Mouse (Mus musculus) hindbrain, embryonic 11.5 days (tissue): Measurements from ENCODE around the gene Mfsd6. TPM values are rescaled to one million over a fixed set of nuclear protein-coding genes. Genes with fewer than 3 reads are reported as not detected.
"Not testable (repeated sequence)": the region's sequence is repeated elsewhere in the genome, so short reads cannot be mapped to it uniquely, and the experiment has no call there.

Source experiments
- ATAC-seq: fragments of 200-750 bp; cut with Nextera tagmentation; 2 replicates; pipeline ENCODE4 v1.8.0; 2017; ENCODE audit warnings: mild to moderate bottlenecking, moderate TSS enrichment, moderate library complexity; ENCODE audit not compliant: low FRiP score
- DNase-seq: peaks from one replicate; pipeline ENCODE4 v3.0.0-alpha.2; 2015; ENCODE audit warnings: low spot score
- H3K27ac ChIP-seq: fragments of 300-500 bp; sonication (generic); 2 replicates; pipeline ENCODE4 v1.5.1; 2014; ENCODE audit warnings: mild to moderate bottlenecking, low read depth, low read length
- H3K27me3 ChIP-seq: fragments of 300-500 bp; sonication (generic); 2 replicates; pipeline ENCODE4 v1.6.1; 2014; ENCODE audit warnings: mild to moderate bottlenecking, low read length, moderate library complexity, mixed read lengths; ENCODE audit not compliant: control insufficient read depth, insufficient read depth
- H3K36me3 ChIP-seq: fragments of 300-500 bp; sonication (generic); 2 replicates; pipeline ENCODE4 v1.6.1; 2014; ENCODE audit warnings: mild to moderate bottlenecking, low read length, moderate library complexity, mixed read lengths; ENCODE audit not compliant: control insufficient read depth, insufficient read depth
- H3K4me1 ChIP-seq: fragments of 300-500 bp; sonication (generic); replicated peaks from 2 replicates; pipeline ENCODE4 v1.6.1; 2014; ENCODE audit warnings: low read length, mixed read lengths; ENCODE audit not compliant: control insufficient read depth, insufficient read depth
- H3K4me2 ChIP-seq: fragments of 300-500 bp; sonication (generic); replicated peaks from 2 replicates; pipeline ENCODE4 v1.6.1; 2014; ENCODE audit warnings: mild to moderate bottlenecking, low read depth, low read length
- H3K4me3 ChIP-seq: fragments of 300-500 bp; sonication (generic); 2 replicates; pipeline ENCODE4 v1.5.1; 2014; ENCODE audit warnings: low read depth, low read length
- H3K9ac ChIP-seq: fragments of 300-500 bp; sonication (generic); 2 replicates; pipeline ENCODE4 v1.6.1; 2014; ENCODE audit warnings: low read depth, low read length
- H3K9me3 ChIP-seq: fragments of 300-500 bp; sonication (generic); 2 replicates; pipeline ENCODE4 v1.6.1; 2016; ENCODE audit warnings: low read length; ENCODE audit not compliant: control insufficient read depth
- WGBS: fragments of 180-500 bp; shearing (Covaris S2); extraction: QIAGEN DNeasy Blood & Tissue Kit; methylation state at CpG from one replicate; pipeline ENCODE4 v1.1.7; 2014; 5-methylcytosine and 5-hydroxymethylcytosine counted together
- polyA plus RNA-seq: library from polyadenylated mRNA; unstranded; fragments of >200 nt; fragmentation: Nextera tagmentation; extraction: Ambion mirVana; gene quantifications from 2 replicates; pipeline ENCODE4 v1.2.1, GENCODE M21; 2014

Mfsd6 gene
- polyA plus RNA-seq, 1 experiment from 2014 or later: 6.6 TPM

- Histone ChIP-seq H3K36me3 (no peaks in the 10 kb centered on the region), H3K4me2 (no peak overlapping the region), H3K27ac (no peak overlapping the region), H3K4me3 (no peak overlapping the region), H3K9ac (no peak overlapping the region), H3K4me1 (no peaks in the 10 kb centered on the region), H3K9me3 (no peaks in the 10 kb centered on the region), H3K27me3 (no peaks in the 10 kb centered on the region)
- WGBS: 65% methylated on average over 3 of the region's 3 CpGs
- DNase-seq (no peak), ATAC-seq (no peak)
Measured at GRCm38 (mm10) chr1:52718068-52718748, 9.1 kb downstream of the Mfsd6 start.

GRCm38 (mm10) chr1:52714451-52714850, 12.8 kb downstream of the Mfsd6 start:
- no peak overlapping the region for H3K4me3 ChIP-seq

GRCm38 (mm10) chr1:52714021-52714420, 13.2 kb downstream of the Mfsd6 start:
- DNase-seq (no peak), ATAC-seq (no peak)
- no peaks in the 10 kb centered on the region for H3K36me3 ChIP-seq
- no peaks in the 10 kb centered on the region for H3K9me3 ChIP-seq
- H3K27me3 ChIP-seq: no peaks in the 10 kb centered on the region
- H3K4me1 ChIP-seq: no peaks in the 10 kb centered on the region
- no peak overlapping the region for H3K27ac ChIP-seq
- no peak overlapping the region for H3K4me2 ChIP-seq
- 63% methylated on average over 3 of the region's 3 CpGs for WGBS
- no peak overlapping the region for H3K4me3 ChIP-seq
- H3K9ac ChIP-seq: no peak overlapping the region

More at GRCm38 (mm10) chr1:52714451-52714850, 12.8 kb downstream of the Mfsd6 start:
- no peaks in the 10 kb centered on the region for H3K4me1 ChIP-seq
- DNase-seq (no peak), ATAC-seq (no peak)
- H3K27me3 ChIP-seq: no peaks in the 10 kb centered on the region
- H3K36me3 ChIP-seq: no peaks in the 10 kb centered on the region
- H3K27ac ChIP-seq: no peak overlapping the region
- no peak overlapping the region for H3K9ac ChIP-seq
- H3K4me2 ChIP-seq: no peak overlapping the region
- 45% methylated on average over 1 of the region's 1 CpGs for WGBS
- H3K9me3 ChIP-seq: no peaks in the 10 kb centered on the region

- Histone ChIP-seq H3K4me1 (no peaks in the 10 kb centered on the region), H3K27me3 (no peaks in the 10 kb centered on the region), H3K4me2 (no peak overlapping the region), H3K9me3 (no peaks in the 10 kb centered on the region), H3K4me3 (no peak overlapping the region), H3K27ac (no peak overlapping the region), H3K9ac (no peak overlapping the region), H3K36me3 (no peaks in the 10 kb centered on the region)
- ATAC-seq (no peak), DNase-seq (no peak)
- WGBS: 80% methylated on average over 6 of the region's 6 CpGs
Measured at GRCm38 (mm10) chr1:52708745-52709144, 18.5 kb downstream of the Mfsd6 start.

- 95% methylated on average over 3 of the region's 3 CpGs for WGBS
- no peak for ATAC-seq
- Histone ChIP-seq H3K4me1 (no peaks in the 10 kb centered on the region), H3K27ac (no peak overlapping the region), H3K36me3 (no peaks in the 10 kb centered on the region), H3K27me3 (no peaks in the 10 kb centered on the region), H3K4me3 (no peak overlapping the region), H3K9me3 (no peaks in the 10 kb centered on the region), H3K4me2 (no peak overlapping the region), H3K9ac (no peak overlapping the region)
- DNase-seq: no peak
Measured at GRCm38 (mm10) chr1:52707030-52707429, 20.2 kb downstream of the Mfsd6 start.

GRCm38 (mm10) chr1:52702738-52703491, 24.3 kb downstream of the Mfsd6 start:
- no peak overlapping the region for H3K4me3 ChIP-seq
- H3K27ac ChIP-seq: no peak overlapping the region
- H3K36me3 ChIP-seq: no peaks in the 10 kb centered on the region
- H3K9me3 ChIP-seq: no peaks in the 10 kb centered on the region
- WGBS: 84% methylated on average over 7 of the region's 7 CpGs
- H3K9ac ChIP-seq: no peak overlapping the region
- ATAC-seq (no peak), DNase-seq (no peak)
- no peaks in the 10 kb centered on the region for H3K4me1 ChIP-seq
- H3K4me2 ChIP-seq: no peak overlapping the region
- no peaks in the 10 kb centered on the region for H3K27me3 ChIP-seq

GRCm38 (mm10) chr1:52701941-52702340, 25.3 kb downstream of the Mfsd6 start:
- H3K4me1 ChIP-seq: no peaks in the 10 kb centered on the region
- H3K9me3 ChIP-seq: no peaks in the 10 kb centered on the region
- no peak overlapping the region for H3K4me2 ChIP-seq
- H3K36me3 ChIP-seq: no peaks in the 10 kb centered on the region
- DNase-seq: no peak
- ATAC-seq: no peak
- H3K9ac ChIP-seq: no peak overlapping the region
- 82% methylated on average over 1 of the region's 1 CpGs for WGBS
- H3K27ac ChIP-seq: no peak overlapping the region
- no peaks in the 10 kb centered on the region for H3K27me3 ChIP-seq
- H3K4me3 ChIP-seq: no peak overlapping the region

- ATAC-seq, H3K9ac ChIP-seq, H3K36me3 ChIP-seq, H3K27me3 ChIP-seq, H3K4me2 ChIP-seq, H3K9me3 ChIP-seq, H3K27ac ChIP-seq, H3K4me1 ChIP-seq, H3K4me3 ChIP-seq, DNase-seq: not testable (repeated sequence)
- WGBS: 91% methylated on average over 13 of the region's 13 CpGs
Measured at GRCm38 (mm10) chr1:52694456-52694855, 32.8 kb downstream of the Mfsd6 start.

- no peak for ATAC-seq
- no peak overlapping the region for H3K9ac ChIP-seq
Measured at GRCm38 (mm10) chr1:52687636-52688035, 39.6 kb downstream of the Mfsd6 start.

More at GRCm38 (mm10) chr1:52687636-52688035, 39.6 kb downstream of the Mfsd6 start:
- DNase-seq: no peak
- no peak overlapping the region for H3K27ac ChIP-seq
- 92% methylated on average over 8 of the region's 8 CpGs for WGBS
- no peaks in the 10 kb centered on the region for H3K36me3 ChIP-seq
- no peak overlapping the region for H3K4me2 ChIP-seq
- no peak overlapping the region for H3K4me3 ChIP-seq
- H3K27me3 ChIP-seq: no peaks in the 10 kb centered on the region
- H3K4me1 ChIP-seq: no peaks in the 10 kb centered on the region
- H3K9me3 ChIP-seq: no peaks in the 10 kb centered on the region
